Mouse (Mus musculus) gastrocnemius, adult 8-10 months (tissue): Measurements from ENCODE around the gene Commd6. TPM values are rescaled to one million over a fixed set of nuclear protein-coding genes. Genes with fewer than 3 reads are reported as not detected.
A peak's percentile ranks its signal among the peaks of the same experiment; 100 is the strongest.

Experiments
- DNase-seq, 2 experiments: peaks; one replicate each; pipeline ENCODE4 v3.0.0; 2022; ENCODE audit warnings: low spot score in 2 of 2
- total RNA-seq, 4 experiments: library from RNA; stranded (reverse); gene quantifications; 2 replicates each; pipeline ENCODE4 v1.2.4; 2022

Commd6 gene
- total RNA-seq, result 10 to 100 TPM; 11.1 to 16.8 (median 16.2) TPM

DNA sequence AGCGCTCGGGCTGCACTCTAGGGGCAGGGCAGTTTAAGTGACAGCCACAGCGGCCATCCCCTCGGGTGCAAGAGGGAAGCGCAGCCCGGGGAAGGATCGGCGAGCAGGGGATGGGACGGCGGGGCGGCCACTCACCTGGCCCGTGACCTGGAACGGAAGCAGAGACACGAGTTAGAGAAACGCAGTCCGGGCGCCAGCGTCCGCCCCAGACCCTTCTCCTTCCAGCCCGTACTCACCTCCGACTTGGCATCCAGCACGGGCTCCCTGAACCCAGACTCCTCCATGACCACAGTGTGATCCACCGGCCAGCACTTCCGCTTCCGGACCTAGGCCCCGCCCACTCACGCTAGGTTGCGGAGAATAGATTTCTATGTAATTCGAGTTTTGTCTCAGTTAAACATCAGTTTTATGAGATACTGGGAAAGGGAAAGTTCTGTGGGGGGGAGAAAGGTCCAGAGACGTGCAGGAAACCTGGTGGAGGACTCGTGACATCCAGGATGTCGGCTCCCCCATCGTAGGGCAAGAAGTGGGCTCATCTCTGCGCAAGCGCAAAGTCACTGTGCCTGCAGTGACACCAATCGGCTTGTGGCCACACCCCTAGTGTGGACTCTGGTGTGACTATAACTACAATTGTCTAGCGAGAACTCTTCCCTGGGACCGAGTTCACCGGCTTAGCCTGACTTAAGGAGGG lies at the start of gene Commd6:
Gene Commd6, minus strand, starts transcription at position 534 of the 691 bp plus-strand sequence.
- DNase-seq, result peak; percentile 84 to 89

GRCm38 (mm10) chr14:101688406-101688805 lies 47.9 kb upstream of the Commd6 start:
- no peak for DNase-seq

GRCm38 (mm10) chr14:101687696-101688095 lies 47.2 kb upstream of the Commd6 start:
- no peak for DNase-seq

- no peak for DNase-seq
Observed at GRCm38 (mm10) chr14:101672226-101672625, 31.7 kb upstream of the Commd6 start.

DNA sequence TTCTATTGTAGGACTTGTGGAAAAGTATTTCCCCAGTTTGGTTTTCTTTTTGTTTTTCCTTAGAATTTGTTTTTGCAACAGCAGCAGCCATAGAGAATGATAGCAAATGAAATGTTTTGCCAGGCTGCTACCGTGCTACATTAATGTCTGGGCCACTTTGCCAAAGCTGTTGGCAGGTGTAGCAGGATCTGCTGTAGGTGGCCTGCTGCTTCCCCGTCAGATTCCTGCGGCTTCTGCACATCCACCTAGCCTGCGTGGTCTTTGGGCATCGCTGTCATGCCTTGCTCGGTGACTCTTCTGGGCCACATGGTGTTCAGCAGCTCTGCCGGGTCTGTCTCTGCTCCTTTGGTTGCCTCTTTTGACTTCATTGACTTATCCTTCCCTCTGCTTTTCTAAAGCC lies 28.1 kb upstream of the Commd6 start:
- no peak for DNase-seq

DNA sequence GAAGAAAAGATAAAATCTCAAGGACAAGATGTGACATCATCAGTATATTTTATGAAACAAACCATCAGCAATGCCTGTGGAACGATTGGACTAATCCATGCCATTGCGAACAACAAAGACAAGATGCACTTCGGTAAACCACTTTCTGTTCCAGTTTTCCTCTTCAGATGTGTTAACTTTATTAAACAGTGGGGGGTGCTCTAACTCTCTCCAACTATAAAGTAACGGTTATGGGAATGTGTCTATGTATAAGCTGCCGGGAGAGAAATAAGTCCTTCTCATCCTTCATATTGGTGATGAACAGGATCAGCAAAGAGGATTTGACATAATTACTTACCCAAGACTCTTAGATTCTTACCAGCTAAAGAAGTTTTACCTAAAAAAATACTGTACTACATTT lies 26.1 kb upstream of the Commd6 start:
- DNase-seq, result no peak

DNA sequence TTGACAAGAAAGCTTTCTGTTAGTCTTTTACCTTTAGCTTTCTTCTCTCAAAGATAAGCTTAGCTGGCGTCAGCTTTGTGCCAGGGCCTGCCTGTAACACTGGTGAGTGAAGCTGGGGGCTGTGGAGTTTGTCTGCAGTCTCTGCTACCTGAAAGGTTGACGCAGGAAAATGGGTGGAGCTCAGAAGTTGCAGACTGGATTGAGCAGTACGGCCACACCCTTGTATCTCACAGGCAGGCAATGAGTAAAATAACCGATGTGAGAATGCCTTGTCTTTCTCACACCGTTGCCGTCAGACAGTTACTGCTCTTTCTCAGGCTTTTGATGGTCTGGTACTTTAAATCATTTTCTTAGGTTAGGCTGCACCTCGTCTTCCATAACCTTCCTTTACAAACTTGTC lies 25.6 kb upstream of the Commd6 start:
- DNase-seq, result no peak

DNA sequence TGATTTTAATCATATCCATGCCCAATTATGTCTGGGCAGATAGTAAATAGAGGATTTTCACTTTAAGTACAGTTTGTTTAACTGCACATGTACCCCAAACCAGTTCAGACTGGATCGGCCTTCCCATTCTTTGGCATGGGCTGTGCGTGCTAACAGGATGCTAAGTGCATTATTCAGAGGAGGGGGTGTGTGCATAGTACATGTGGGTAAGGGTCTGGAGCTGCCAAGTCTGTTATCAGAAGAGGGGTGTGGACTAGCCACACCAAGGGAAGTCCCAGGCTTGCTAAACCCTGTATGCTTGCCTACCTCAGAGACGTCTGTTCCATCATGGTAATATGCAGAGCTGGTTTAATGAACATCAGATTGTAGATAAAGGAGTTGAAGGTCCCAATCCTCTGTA lies 23.8 kb upstream of the Commd6 start:
- DNase-seq, result no peak

DNA sequence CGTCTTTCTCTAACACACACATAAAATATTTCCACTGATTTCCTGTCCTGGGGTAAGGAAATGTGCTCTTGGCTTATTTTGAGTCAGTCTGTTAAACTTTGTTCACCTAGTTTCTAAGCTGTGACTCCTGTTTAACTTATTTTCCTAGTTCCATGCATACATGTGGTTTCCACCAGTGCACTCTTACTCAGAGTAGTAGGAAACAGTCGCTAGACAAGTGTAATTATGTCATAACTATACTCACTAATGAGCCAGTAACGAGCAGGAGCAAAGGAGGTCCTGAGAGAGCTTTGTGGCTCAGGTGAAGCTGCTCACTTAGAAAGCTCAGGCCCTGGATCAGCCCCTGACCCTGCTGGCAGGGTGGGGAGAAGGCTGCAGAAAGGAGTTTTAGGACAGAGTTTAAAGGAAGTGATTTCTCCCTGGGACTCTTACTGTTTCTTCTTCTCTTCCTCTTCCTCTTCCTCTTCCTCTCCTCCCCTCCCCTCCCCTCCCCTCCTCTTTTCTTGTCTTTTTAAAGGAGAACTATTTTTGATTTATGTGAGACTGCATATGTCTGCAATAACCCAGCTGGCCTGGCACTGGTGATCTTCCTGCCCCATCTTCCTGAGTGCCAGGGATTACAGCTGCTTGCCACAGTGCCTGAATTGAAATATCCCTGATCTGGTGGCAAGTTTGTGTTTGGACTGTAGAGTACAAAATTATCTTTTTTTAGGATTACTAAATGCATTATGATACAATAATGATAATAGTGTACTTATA lies 21.3 kb upstream of the Commd6 start:
- DNase-seq, result no peak

DNA sequence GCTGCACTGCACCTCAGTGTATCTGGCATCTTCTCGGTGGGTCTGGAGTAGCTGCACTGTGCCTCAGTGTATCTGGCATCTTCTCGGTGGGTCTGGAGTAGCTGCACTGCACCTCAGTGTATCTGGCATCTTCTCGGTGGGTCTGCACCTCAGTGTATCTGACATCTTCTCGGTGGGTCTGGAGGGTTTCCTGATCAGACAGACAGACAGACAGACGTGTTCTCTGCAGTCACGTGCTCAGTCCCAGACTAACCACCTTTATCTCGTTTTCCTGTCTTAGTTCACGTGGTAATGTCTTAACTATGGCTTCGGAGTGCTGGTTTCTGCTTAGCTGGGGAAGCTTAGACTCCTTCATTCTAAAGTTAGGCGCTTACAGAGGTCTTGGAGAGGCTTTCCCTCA lies 15.8 kb upstream of the Commd6 start:
- no peak for DNase-seq

DNA sequence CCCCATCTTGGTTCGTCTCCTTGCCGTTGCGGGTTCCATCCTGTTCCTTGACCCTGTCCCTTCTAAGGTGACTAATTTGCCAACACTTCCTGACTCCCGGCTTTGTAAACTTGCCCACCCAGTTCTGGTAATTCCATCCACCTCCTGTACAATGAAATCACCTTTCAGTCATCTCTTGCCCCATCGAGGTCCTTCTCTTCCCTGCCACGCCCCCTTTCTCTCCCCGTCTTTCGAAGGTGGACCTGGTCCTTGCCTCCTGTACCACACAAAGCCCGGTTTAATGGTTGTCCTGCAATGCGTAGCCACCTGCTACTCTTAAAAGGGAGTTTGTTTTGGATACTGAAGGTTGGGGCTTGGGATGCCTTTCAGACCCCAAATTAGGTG lies 14.0 kb upstream of the Commd6 start:
- DNase-seq, result no peak

DNA sequence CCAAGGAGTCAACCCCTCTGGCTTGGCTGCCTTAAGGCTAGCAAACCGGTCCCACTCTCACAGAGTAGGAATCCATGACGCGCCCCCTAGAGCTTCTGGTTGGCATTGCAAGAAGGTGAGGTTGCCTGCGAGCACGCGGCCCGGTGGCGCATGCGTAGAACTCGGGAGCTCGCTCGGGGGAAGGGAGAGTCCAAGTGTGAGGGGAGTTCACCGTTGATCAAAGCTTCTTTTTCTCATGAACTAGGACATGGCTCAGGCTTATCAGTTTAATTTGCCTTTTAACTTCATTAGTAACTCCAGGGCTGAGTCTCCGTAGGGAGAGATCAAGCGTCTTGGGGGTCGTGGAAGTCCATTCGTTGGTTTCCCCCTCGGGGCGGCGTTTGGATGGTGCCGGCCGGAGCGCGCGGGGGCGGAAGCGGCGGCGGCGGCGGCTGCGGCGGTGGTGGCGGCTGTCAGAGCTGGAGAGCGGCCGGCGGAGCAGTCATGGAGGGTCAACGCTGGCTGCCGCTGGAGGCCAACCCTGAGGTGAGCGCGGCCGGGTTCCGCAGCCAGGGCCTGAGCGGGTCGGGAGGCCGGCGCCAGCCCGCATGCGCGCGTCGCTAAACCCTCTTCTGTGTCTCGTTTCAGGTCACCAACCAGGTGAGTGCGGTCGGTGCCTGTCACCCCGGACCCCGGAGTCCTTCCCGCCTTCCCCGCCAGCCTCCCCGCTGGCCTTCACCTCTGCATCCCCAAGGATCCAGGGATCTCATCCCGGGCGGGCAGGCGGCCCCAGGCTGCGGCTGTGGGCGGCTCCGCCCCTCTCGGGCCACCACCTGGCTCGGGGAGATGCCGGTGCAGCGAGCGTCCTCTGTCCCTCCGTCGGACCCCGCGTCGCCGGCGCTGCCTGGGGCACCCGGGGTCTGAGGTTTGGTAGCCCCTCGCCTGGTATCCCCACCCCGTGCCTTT lies 13.4 kb upstream of the Commd6 start, which contains the start of gene Uchl3:
Gene Uchl3, plus strand, starts transcription at position 387 of the 945 bp plus-strand sequence.
- peak; percentile 91 to 93 for DNase-seq

DNA sequence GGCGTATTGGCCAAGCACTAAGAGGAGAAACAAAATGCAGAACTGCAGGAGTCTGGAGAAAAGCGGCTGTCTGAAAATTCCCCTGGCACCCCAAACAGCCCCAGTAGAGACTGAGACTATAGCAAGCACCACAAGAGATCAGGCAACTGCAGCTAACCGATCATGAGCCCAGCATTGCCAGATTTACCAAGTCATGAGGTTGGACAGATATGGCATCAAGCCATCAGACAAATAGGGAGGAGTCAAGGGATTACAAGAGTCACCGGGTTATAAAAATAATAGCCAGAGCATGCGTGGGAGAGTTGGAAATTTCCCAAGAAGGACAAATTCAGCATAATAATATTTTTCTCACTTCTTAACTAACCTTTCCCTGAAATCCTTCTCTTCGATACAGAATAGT lies 12.1 kb upstream of the Commd6 start:
- DNase-seq, result no peak

DNA sequence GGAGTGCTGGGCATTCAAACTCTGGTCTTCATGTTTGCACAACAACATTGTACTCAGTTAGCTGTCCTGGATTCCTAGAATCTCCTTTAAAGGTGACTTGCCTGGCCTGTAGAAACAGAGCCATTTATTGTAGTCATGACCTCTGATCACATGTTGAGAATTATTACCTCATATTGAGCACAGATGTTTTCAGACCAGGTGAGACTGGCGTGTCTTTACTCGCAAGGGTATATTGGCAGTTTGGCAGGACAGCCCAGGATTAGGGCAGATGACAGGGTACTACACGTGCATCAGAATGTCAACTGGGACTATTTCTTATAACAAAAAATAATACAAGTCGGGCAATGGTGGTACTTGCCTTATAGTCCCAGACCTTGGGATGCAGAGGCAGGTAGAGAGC lies 10.1 kb upstream of the Commd6 start:
- no peak for DNase-seq

- no peak for DNase-seq
Observed at GRCm38 (mm10) chr14:101644948-101645347, 4.5 kb upstream of the Commd6 start.

DNA sequence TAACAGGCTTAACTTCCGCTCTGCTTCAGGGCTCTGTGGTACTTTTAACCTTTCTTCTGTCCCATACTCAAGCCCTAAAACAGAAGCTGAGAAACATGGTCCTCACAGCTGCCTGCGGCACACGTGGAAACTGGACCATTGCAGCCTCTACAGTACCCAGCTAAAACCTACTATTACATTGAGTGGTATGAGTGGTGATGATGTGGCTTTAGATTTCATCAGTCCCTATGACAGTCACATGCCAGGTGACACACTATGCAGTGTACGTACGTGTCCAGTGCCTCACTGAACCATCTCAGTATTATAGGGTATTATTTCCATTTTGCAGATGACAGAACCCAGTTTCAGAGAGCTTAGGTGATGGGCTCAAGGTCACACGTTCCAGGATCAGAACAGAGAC lies 3.1 kb downstream of the Commd6 start:
- no peak for DNase-seq

DNA sequence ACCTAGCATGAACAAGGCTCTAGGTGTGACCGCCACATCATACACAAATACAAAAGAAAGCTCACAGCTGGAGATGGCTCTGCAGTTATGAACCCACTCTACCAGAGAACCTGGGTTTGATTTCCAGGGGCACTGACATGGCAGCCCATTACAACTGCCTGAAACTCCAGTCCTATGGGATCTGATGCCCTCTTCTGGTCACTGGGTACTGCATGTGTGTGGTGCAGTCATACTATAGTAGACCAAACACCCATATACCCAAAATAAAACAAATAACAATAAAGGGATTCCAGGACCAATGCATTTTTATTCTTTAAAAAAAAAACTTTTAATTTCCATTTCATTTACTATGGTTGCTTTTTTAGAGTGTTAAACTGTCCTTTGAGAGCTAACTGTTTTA lies 4.7 kb downstream of the Commd6 start:
- no peak for DNase-seq

DNA sequence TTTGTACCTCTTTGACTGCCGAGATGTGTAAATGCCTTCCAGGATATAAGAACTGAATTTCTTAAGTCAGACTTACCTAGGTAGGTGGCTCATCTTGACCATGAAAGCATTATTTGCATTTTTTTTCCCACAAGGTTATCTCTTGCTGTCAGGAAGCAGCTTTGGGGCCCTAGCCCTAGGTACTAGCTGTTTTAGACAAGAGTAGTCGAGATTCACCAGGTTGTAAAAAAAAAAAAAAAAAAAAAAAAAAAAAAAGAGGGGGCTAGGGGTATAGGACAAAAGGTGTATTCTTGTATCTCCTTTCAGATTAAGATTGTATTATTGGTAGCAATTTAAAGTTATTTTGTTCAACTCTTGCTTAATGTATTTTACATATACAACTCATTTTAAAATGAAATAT lies 9.9 kb downstream of the Commd6 start:
- DNase-seq, result no peak

- no peak for DNase-seq
Observed at GRCm38 (mm10) chr14:101617680-101618079, 22.8 kb downstream of the Commd6 start.

DNA sequence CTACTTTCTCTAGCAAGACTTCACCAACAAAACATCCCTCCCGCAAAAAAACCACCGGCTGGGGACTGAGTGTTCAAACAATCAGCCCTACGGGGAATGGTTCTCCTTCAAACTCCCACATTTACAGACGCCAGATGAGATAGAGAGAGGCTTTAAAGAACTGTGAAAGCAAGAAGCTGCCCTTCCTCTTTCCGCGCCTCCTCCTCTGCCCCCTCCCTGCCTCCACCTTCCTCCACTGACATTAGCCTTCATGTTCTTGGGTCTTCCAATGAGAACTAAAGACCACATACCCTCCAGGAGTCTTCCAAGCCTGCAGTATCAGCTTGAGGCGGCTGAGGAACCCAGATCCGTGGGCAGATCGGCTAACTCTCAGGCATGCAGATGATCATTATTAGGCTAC lies 24.3 kb downstream of the Commd6 start:
- no peak for DNase-seq

DNA sequence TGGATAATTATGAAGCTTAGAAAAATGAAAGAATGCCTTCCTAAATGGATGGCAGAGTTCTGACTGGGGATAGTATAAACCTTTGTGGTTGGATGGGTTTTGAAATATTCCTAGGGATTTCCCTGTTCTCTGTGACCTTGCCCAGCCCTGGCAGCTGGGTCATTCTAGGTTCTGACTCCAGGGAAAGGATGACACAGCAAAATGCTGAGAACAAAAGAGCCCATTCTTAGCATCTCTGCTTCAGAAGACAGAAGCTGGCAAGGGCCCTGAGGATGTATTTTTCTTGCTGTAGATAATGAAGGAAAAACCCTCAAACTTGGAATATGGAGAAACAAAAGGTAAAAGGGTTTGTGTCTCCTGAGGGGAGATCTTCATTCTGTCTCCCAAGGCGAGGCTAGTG lies 27.3 kb downstream of the Commd6 start:
- DNase-seq, result no peak

DNA sequence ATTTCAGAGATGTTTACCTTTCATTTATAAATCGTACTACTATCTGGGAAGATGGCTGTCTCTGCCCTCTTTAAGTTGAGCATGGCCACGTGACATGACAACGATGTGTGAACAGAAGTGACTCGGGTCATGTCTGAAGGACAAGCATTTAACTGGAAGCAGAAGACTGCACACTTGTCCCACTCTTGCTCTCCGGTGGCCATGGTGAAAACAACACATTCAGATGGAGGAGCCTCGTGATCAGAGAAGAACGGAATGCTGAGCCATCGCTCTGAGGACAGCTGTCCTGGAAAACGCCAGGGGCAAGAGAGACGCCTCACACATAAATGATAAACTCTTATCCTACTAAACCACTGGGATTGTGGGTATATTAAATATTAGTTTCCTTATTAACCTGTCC lies 29.8 kb downstream of the Commd6 start:
- DNase-seq, result no peak
